Mouse (Mus musculus) spleen, adult 12 weeks (tissue): Measurements from ENCODE around the gene Natd1.

ENCODE experiments used
- DNase-seq: peaks from one replicate; pipeline ENCODE4 v3.0.0; 2022; ENCODE audit warnings: low spot score

Gene Natd1

DNA sequence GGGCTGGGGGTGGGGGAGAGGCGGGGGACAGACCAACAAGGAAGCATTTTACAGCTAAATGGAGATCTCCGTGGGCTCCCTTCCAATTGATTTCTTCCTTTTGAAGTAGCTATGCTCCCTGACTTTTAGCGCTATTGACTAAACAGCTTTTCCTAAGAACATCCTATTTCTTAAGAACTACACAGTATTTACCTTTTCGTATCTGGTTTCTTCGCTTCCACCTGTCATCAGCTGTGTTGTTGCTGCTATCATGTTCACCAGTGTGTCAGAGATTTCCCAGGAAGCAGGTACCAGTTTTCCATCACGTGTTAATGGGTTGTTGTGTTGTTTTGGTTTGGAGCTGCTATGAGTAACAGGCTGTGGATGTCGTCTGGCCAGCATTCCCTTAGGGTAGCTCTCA lies at the start of gene Natd1:
TSS of gene Natd1 (minus strand) at position 260 of the 400 bp plus-strand sequence.
- no peak for DNase-seq

- DNase-seq = no peak
These were observed 48.2 kb upstream of the Natd1 start for GRCm38 (mm10) chr11:60962709-60963108.

- no peak for DNase-seq
These were observed 46.6 kb upstream of the Natd1 start for GRCm38 (mm10) chr11:60961176-60961575.

DNA sequence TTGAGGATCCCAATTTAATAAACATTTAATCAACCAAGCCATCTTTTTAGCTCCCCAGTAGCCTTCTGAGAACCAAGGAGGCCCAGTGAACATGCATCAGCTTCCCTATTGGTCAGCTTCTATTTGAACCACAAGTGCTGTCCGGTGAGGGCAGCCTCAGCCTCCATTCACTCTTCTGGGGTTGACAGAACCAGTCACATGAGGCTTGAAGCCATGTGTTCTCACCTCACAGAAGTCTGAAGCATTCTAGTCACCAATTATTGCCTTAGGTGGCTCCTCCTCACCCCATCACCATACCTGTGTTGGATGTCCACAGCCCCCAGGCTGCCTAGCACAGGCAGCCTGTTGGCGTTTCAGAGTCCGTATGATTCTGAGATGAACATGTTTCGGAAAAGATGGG lies 44.4 kb upstream of the Natd1 start:
- DNase-seq = no peak

DNA sequence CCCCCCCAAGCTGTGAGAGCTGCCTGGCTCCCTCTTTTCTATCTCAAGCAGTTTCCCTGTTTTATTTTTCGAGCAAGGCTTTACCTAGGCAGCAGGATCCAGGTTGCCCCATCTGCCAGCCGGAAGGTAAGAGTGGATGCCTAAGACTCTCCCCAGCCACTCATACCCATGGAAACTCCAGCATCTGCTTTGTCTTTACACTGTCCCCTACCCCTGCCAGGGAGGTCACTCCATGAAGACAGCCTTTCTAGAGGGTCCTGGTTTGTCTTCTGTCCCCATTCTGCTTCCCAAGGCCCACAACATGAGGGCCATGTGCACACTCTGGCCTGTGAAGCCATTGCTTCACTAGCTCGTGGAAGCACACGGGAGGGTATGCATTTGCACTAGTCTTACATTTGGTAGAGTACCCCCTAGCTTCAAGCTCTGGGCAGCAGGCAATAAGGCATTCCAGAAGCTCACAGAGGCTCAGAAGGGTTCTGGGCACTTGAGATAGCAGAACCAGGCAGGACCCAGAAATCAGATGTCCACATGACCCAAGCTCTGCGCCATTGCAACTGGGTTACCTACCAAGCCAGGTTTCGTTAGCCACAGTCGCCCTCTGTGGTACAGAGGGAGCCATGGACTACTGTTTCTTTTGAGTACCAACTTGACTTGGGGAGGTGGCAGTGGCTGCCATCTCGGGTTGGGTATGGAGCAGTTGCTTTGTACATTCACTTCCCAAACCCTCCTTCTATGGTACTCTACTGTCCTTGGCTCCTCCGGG lies 41.3 kb upstream of the Natd1 start:
- no peak for DNase-seq

DNA sequence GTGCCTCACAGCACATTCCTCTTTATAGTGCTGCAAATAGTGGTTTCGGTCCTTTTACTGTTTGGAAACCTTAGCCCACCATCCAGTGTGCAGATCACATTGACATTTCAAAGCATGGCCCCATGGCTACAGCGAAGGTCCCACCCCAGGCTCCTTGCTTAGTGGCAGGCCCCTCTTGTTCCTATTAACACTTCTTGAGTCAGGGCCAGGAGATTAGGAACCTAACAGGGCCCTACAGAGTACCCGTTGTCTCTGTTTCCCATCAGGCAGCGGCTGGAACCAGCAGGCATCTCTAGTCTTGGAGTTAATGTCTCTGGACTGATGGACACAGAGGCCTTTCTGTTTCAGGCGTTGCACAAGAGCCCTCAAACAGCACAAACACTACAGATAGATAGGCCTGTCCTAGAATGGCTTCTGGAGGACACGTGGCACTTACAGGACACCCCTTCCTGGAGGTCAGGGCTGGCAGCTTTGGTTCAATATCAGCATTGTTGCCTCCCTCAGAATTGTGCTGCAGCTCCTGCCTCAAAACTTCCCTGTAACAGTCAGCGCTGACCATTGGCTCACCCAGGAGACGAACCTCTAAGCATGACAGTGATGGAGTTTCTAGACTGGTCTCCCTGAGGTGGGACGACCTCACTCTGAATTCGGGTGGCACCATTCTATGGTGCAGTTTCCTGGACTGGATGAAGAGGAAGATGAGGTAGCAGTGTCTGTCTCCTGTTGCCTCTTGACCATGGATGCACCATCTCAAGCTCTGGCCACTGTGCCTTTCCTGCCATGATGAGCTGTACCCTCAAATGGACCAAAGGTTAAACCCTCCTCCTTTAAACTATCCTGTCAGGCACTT lies 39.9 kb upstream of the Natd1 start:
- no peak for DNase-seq

- DNase-seq = peak; percentile 64
These were observed 39.3 kb upstream of the Natd1 start for GRCm38 (mm10) chr11:60953803-60954202.

DNA sequence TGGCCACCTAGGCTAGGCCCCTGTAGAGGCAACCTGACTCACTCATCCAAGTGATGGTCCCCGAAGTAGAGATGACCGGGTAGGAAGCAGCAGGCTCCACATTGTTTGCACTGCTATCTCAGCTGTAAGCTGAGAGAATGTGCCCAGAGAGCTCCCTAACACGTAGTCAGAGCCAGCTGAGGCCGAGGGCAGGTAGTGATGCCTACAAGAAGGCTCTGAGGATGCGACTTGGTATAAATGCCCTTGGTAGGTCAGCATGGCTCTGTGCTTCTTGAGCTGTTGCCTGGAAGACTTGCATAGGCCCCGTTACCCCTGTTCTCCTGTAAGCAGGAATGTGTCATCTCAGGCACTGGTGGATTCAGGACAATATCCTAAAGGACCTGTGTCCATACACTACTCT lies 38.4 kb upstream of the Natd1 start:
- no peak for DNase-seq

- no peak for DNase-seq
These were observed 37.8 kb upstream of the Natd1 start for GRCm38 (mm10) chr11:60952362-60952761.

DNA sequence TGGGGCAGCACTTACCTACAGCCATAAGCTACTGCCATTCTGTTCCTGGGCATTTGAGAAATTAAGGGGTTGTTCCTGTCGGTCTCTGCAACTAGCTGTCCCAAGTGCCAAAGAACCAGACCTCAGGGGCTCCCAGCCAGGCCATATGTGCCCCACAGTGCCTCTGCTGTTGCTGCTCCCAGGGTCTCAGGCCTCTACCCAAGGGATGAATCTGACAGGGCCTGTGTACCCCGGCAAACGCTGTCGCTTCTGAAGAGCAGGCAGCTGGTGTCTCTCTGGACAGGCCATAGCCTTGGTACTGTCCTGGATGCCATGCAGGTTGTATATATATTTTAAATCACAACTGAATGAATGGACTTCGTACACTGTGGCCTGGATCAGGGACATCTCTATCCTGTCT lies 37.3 kb upstream of the Natd1 start:
- no peak for DNase-seq

- no peak for DNase-seq
These were observed 30.5 kb upstream of the Natd1 start for GRCm38 (mm10) chr11:60945003-60945402.

- DNase-seq = no peak
These were observed 27.9 kb upstream of the Natd1 start for GRCm38 (mm10) chr11:60942263-60943015.

GRCm38 (mm10) chr11:60941370-60941769 lies 26.8 kb upstream of the Natd1 start:
- no peak for DNase-seq

DNA sequence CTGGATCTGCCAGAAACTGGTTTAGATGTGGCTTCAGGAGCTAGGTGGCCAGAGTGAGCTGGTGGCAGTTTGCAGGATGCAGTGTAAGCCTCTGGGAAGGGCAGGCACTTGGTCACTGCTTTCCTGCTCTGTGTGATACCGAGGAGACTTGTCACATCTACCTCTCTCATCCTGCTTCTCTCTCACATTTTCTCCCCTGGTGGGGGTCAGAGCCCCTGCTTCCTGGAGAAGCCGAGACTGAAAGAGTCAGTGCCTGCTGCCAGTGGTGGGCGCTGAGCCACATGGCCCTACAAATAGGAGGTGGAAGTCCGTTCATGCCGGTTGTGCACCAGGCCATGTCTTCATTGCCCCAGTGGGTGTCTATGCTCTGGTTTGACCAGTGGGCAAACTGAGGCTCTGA lies 26.0 kb upstream of the Natd1 start:
- DNase-seq = no peak

DNA sequence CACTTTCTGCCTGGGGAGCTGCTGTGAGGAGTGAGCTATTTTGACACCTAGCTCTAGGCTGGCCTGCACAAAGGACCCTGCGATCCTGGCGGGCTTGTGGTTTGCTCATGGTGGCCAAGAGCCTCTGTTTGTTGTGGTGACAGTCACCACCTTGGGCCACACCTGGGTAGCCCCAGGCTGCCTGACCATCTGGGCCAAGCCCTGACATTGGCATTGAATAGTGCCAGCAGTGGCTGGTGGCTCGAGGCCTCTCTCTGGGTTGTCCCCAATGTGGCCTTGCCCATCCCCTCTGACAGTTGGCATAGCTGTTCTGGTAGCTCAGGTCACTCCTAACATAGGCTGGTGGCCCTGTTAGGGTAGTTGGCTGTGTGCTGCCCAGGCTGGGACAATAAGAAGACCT lies 24.9 kb upstream of the Natd1 start:
- DNase-seq = no peak

- no peak for DNase-seq
These were observed 23.1 kb upstream of the Natd1 start for GRCm38 (mm10) chr11:60937611-60938010.

- DNase-seq = no peak
These were observed 21.4 kb upstream of the Natd1 start for GRCm38 (mm10) chr11:60935975-60936373.

DNA sequence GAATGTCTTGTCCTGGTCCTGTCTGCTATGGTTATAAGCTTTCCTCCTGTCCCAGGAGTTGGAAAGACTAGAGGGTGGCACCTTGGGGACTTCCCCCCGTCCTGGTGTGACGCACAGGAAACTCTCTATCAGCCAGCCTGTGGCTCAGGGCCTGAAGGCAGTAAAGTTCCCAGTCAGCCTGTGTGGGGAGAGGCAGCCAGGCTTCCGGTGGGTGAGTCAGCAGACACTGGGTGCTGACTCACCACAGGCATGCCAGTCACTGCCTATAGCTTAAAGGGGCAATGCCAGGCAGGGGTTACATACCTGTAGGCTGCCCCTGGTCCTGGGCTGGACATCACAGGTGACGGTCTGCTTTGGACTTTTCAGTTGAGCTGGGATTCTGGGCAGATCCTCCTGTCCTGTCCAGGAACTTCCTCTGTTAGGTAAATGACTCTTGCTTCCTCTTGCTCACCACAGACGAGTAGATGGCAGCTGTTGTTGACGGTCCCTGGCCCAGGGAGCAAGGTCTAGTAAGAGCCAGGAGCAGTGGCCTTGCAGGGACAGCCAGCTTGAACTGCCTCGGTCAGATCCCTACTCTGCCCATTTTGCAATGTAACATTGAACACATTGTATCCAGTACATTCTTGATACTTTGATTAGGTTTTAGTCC lies 20.9 kb upstream of the Natd1 start:
- peak; percentile 81 for DNase-seq

- no peak for DNase-seq
These were observed 20.2 kb upstream of the Natd1 start for GRCm38 (mm10) chr11:60934795-60935194.

DNA sequence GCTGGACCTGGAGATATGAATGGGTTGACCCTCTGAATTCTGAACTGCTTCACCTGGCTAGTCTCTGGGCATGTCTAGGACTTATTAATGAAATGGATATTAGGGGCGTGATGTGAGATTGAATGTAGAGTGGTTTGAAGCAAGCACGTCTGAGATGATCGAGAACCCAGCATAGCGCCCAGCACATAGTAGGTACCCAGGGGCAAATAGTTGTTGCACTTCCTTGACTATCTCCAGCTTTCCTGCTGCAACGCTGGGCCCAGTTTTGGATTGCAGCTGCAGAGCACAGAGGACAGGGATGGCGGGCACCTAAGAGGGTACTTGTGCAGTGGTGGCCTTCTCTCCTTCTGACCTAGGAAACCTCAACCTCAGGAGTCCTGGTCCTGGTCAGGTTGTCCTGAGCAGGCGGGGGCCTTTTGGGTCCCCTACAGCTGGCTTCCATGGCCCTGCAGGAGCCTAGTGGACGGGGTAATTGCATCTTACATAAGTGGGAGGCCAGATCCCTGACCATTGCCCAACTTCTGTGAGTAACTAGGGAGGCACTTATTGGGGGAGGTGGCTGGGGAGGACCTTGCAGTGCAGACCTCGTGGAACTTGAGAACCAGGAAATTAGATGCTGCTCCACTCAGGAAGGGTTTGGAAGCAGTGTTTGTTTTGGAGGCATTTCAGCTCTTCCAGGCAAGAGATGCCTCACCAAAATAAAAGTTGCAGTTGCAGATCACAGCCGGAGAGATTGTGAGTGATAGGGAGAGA lies 18.8 kb upstream of the Natd1 start:
- no peak for DNase-seq

DNA sequence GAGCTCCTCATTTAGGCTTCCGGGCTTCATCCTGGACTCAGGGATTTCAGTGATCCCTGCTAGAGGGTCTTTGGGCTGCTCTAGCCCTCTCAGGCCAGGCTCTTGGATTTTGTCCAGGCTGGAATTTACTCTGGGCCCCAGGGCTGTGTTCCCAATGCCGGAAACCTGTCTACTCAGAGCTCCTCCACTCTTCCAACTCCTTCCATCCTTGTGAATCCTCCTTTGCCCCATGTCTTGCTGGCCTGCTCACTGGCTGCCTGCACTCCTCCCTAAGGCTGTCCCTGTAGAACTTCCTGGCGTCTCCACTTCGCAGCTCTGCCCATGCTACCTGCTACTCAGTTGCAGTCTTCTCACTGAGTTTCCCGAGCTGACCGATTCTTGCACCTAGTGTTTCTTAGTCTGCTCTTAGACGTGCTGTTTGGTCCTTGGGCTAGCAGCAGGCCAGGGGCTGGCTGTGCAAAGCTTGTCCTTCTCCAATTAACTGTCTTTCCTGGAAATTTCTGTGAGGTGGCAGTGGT lies 18.0 kb upstream of the Natd1 start:
- DNase-seq = peak; percentile 26
